Mouse (Mus musculus) bone marrow macrophage, adult 2 months (primary cell): ENCODE measurements around the gene Bcat1. TPM values are rescaled to one million over a fixed set of nuclear protein-coding genes. Genes with fewer than 3 reads are reported as not detected.
A peak's percentile ranks its signal among the peaks of the same experiment; 100 is the strongest.

Source experiments
- H3K27ac ChIP-seq: 2 replicates; pipeline ENCODE4 v1.5.1; 2012; ENCODE audit warnings: low read depth, low read length; ENCODE audit not compliant: insufficient read depth
- H3K4me1 ChIP-seq: 2 replicates; pipeline ENCODE4 v1.6.1; 2012; ENCODE audit warnings: low read length; ENCODE audit not compliant: control insufficient read depth, insufficient read depth
- H3K4me3 ChIP-seq: 2 replicates; pipeline ENCODE4 v1.5.1; 2012; ENCODE audit warnings: mild to moderate bottlenecking, low read length, moderate library complexity; ENCODE audit not compliant: insufficient read depth
- CTCF ChIP-seq: IDR thresholded peaks from 2 replicates; pipeline ENCODE4 v1.5.1; 2012; ENCODE audit warnings: low read depth, mild to moderate bottlenecking, low read length, moderate library complexity
- POLR2A ChIP-seq: IDR thresholded peaks from 2 replicates; pipeline ENCODE4 v1.6.1; 2012; ENCODE audit warnings: mild to moderate bottlenecking, low read depth, low read length, borderline replicate concordance
- polyA plus RNA-seq: library from polyadenylated mRNA; stranded (reverse); fragments of >200 nt; gene quantifications from 2 replicates; pipeline ENCODE4 v1.2.4, GENCODE M21; 2012; ENCODE audit not compliant: missing spikeins, insufficient read depth, insufficient read length

Bcat1 gene
- polyA plus RNA-seq, 1 experiment = 1.7 TPM

GRCm38 (mm10) chr6:145016639-145017038 lies 59.3 kb downstream of the Bcat1 start:
- H3K27ac ChIP-seq = no peak overlapping the region
- H3K4me1 ChIP-seq = no peaks in the 10 kb centered on the region
- TF ChIP-seq CTCF (no peak), POLR2A (no peak)
- no peak overlapping the region for H3K4me3 ChIP-seq

- H3K27ac ChIP-seq = no peak overlapping the region
- no peaks in the 10 kb centered on the region for H3K4me1 ChIP-seq
- TF ChIP-seq CTCF = no peak
- no peak for TF ChIP-seq POLR2A
- H3K4me3 ChIP-seq = no peak overlapping the region
These were observed 61.0 kb downstream of the Bcat1 start for GRCm38 (mm10) chr6:145014944-145015343.

GRCm38 (mm10) chr6:145012699-145013098 lies 63.3 kb downstream of the Bcat1 start:
- Histone ChIP-seq H3K4me3 (no peak overlapping the region), H3K4me1 (no peaks in the 10 kb centered on the region), H3K27ac (no peak overlapping the region)
- TF ChIP-seq POLR2A (no peak), CTCF (no peak)

- TF ChIP-seq CTCF (no peak), POLR2A (no peak)
- no peaks in the 10 kb centered on the region for H3K4me1 ChIP-seq
These were observed 64.8 kb downstream of the Bcat1 start for GRCm38 (mm10) chr6:145011141-145011540.

GRCm38 (mm10) chr6:145009859-145010818 lies 65.8 kb downstream of the Bcat1 start:
- Histone ChIP-seq H3K4me1 (no peaks in the 10 kb centered on the region), H3K27ac (no peak overlapping the region), H3K4me3 (no peak overlapping the region)
- TF ChIP-seq POLR2A (no peak), CTCF (peak; percentile 39; the same call in 1 of the 2 replicates)

More at GRCm38 (mm10) chr6:145011141-145011540, 64.8 kb downstream of the Bcat1 start:
- H3K27ac ChIP-seq = no peak overlapping the region
- no peak overlapping the region for H3K4me3 ChIP-seq

- TF ChIP-seq CTCF (no peak), POLR2A (no peak)
These were observed 72.5 kb downstream of the Bcat1 start for GRCm38 (mm10) chr6:145003459-145003858.

GRCm38 (mm10) chr6:145002094-145002936 lies 73.7 kb downstream of the Bcat1 start:
- Histone ChIP-seq H3K27ac (no peak overlapping the region), H3K4me3 (no peak overlapping the region), H3K4me1 (peaks cover 6% of the 10 kb centered on the region)
- no peak for TF ChIP-seq CTCF

More at GRCm38 (mm10) chr6:145003459-145003858, 72.5 kb downstream of the Bcat1 start:
- Histone ChIP-seq H3K27ac (no peak overlapping the region), H3K4me1 (peaks cover 6% of the 10 kb centered on the region), H3K4me3 (no peak overlapping the region)

- Histone ChIP-seq H3K4me1 (peaks cover 6% of the 10 kb centered on the region), H3K27ac (no peak overlapping the region), H3K4me3 (no peak overlapping the region)
- no peak for TF ChIP-seq CTCF
- no peak for TF ChIP-seq POLR2A
These were observed 74.5 kb downstream of the Bcat1 start for GRCm38 (mm10) chr6:145001493-145001892.

GRCm38 (mm10) chr6:144997229-144997628 lies 78.8 kb downstream of the Bcat1 start:
- no peak overlapping the region for H3K4me3 ChIP-seq
- peaks cover 2% of the 10 kb centered on the region; the same call in 1 of the 2 replicates for H3K4me1 ChIP-seq
- H3K27ac ChIP-seq = no peak overlapping the region
- TF ChIP-seq POLR2A (no peak), CTCF (no peak)
